Comparison of ENCODE assay signal across 11 mouse cellular contexts in the genomic region with DNA sequence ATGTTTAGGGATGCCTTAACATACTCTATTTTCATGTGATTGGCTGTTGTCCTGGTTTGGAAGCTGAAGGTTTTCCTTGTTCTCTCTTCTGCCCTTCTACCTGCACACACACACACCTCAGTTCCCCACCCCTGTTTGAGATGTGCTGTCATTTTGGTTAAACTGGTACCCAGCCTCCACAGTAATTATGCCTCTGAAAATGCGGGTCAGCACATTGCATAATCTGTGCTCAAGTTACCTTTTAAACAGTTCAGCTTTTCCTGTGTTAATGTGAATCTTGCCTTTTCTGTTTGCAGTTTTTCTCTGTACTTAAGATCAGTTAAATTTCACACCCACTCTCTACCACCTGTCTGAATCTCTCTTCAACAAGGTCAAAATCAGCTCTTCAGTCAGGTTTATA.
"Had no signal": no experiment of that assay in that cellular context is flagged by ENCODE, and none has a peak within 500 bp of the region (broad histone marks: within the 10 kb centered on the region; RNA-seq: fewer than 3 reads in every experiment).

No protein-coding gene starts in this region.

- DNase-seq: left cerebral cortex, postnatal 4 days; liver, embryonic 13.5 days; lung, adult 18-20 months; lung, postnatal 36 days; right cerebral cortex, postnatal 14 days; thymus, adult 18-20 months; thymus, postnatal 14 days had no signal

- H3K27ac ChIP-seq: limb, embryonic 13.5 days; liver, embryonic 13.5 days; midbrain, embryonic 13.5 days had no signal

- H3K4me3 ChIP-seq: limb, embryonic 13.5 days; liver, embryonic 13.5 days; midbrain, embryonic 13.5 days had no signal

- H3K4me2 ChIP-seq: limb, embryonic 13.5 days; liver, embryonic 13.5 days; midbrain, embryonic 13.5 days had no signal

- H3K9me3 ChIP-seq: liver, embryonic 13.5 days had no signal

- H3K27me3 ChIP-seq: limb, embryonic 13.5 days; liver, embryonic 13.5 days; midbrain, embryonic 13.5 days had no signal

- H3K4me1 ChIP-seq: midbrain, embryonic 13.5 days had no signal

- ATAC-seq: inflammation-experienced regulatory T-cells, adult 6 months; intestine, postnatal 0 days; midbrain, embryonic 13.5 days had no signal

- H3K9ac ChIP-seq: limb, embryonic 13.5 days; liver, embryonic 13.5 days; midbrain, embryonic 13.5 days had no signal
